Mouse (Mus musculus) spleen, postnatal 14 days (tissue): Measurements from ENCODE around the gene Trub2.

Source experiments
- DNase-seq, 2 experiments: peaks; one replicate each; pipeline ENCODE4 v3.0.0; 2021 to 2022; ENCODE audit warnings: low spot score in 2 of 2

The Trub2 gene

GRCm38 (mm10) chr2:29724664-29725365, 63.5 kb downstream of the Trub2 start:
- DNase-seq, result no peak

GRCm38 (mm10) chr2:29723132-29723531, 65.2 kb downstream of the Trub2 start:
- no peak for DNase-seq

- DNase-seq, result no peak
These were observed 69.7 kb downstream of the Trub2 start for GRCm38 (mm10) chr2:29718581-29718980.

GRCm38 (mm10) chr2:29716691-29717090, 71.6 kb downstream of the Trub2 start:
- no peak for DNase-seq

GRCm38 (mm10) chr2:29716143-29716542, 72.2 kb downstream of the Trub2 start:
- DNase-seq, result no peak

GRCm38 (mm10) chr2:29714127-29714526, 74.2 kb downstream of the Trub2 start:
- DNase-seq, result no peak

GRCm38 (mm10) chr2:29713501-29713900, 74.8 kb downstream of the Trub2 start:
- no peak for DNase-seq

GRCm38 (mm10) chr2:29711877-29712276, 76.4 kb downstream of the Trub2 start:
- DNase-seq, result no peak
